Mouse (Mus musculus) MEL (cell line): ENCODE data around the gene Tmem87b.

Experiments used
- ETS1 ChIP-seq: IDR thresholded peaks from 2 replicates; pipeline ENCODE4 v1.6.1; 2012; ENCODE audit warnings: low read depth, mild to moderate bottlenecking, inconsistent platforms, low read length, improper control_type of control experiment, moderate library complexity
- NELFE ChIP-seq: IDR thresholded peaks from 2 replicates; pipeline ENCODE4 v1.6.1; 2011; ENCODE audit warnings: low read depth, low read length, improper control_type of control experiment
- POLR2A ChIP-seq, 2 experiments: IDR thresholded peaks; 2 replicates each; pipeline ENCODE4 v1.6.1; 2011 to 2012; ENCODE audit warnings: low read length in 2 of 2, mild to moderate bottlenecking in 2 of 2, control low read depth in 1 of 2, improper control_type of control experiment in 1 of 2, low read depth in 1 of 2, moderate library complexity in 1 of 2; ENCODE audit not compliant: control insufficient read depth in 1 of 2, insufficient read depth in 1 of 2, poor library complexity in 1 of 2

DNA sequence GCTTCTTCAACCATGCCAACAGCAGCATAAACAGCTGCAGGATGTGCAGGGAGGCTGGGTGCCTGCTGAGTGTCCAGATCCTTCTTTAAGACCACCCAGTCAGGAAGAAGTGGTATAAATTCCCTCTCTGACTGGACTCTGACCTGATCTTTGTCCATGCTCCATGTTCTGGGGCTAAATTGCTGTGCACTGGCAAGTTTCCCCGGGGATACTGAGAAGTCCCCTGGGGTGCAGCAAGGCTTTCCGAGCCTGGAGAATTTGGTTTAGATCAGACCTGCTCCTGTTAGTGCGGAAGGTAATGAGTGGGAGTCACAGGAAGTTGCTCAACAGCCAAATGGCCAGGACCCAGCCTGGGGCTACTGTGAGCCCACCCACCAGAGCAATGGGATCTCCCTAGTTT, 47.1 kb downstream of the Tmem87b start:
- TF ChIP-seq ETS1 = no peak
- no peak for TF ChIP-seq NELFE
- no peak for TF ChIP-seq POLR2A (IDR thresholded peaks at IDR 0.05; ENCODE audit: control insufficient read depth in 1 of 2, insufficient read depth in 1 of 2, low read depth in 1 of 2, low read length in 2 of 2, poor library complexity in 1 of 2)
